Mouse (Mus musculus): ENCODE data around the gene Wdr31. TPM values are rescaled to one million over a fixed set of nuclear protein-coding genes. Genes with fewer than 3 reads are reported as not detected.

Wdr31 gene
- total and polyA plus RNA-seq, 3 experiments = 3.0 to 5.0 (median 3.8) TPM

DNA sequence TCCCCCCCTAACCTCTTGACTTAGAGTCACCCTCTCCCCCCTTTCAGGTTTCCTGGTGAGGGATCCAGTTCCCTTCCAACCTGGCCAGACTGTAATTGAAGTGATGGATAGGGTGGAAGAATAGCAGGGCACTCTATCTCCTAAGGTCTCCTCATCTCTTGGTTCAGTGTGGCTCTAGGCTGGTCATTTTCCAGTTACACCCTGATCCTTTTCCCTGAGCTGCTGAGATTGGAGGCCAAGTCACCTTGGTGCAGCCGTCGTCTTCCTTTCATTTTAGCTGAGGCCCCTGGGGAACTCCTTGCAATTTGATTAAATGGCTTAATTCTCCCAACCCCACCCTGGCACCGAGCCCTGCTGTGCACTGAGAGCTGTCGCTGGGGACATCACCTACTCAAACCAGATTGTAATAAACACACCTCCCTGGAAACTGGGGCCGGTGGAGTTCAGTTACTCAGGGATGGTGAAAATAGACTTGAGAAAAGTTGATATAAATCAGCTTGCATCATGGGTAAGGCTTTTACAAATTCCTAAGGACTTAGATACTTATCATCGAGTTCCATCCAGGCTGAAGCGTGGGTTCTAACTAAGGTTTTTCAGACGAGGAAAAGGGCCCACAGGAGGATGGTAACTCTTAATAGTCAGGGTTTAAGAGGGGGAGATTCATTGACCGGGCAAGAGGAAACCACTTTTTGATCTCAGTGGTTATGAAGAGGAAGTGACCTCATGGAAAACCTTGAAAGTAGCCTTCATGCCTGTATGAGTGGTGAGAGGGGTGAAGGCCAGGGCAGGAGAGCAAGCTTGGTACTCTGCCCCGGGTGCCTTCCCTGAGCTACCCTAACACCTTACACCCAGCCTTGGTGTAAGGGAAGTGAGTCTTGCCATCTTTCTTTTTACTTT, 10.3 kb upstream of the Wdr31 start (continued):
- TF ChIP-seq RAD21 (IDR thresholded peaks at IDR 0.05; ENCODE audit: low read depth, low read length) (no peak), TCF12 (IDR thresholded peaks at IDR 0.05; ENCODE audit: low read depth, low read length) (peak; percentile 66; the same call in 1 of the 2 replicates), MXI1 (IDR thresholded peaks at IDR 0.05; ENCODE audit: low read depth, low read length) (no peak; the same call in 1 of the 2 replicates), JUND (conservative IDR thresholded peaks at IDR 0.05; ENCODE audit: low read depth, low read length) (peak; percentile 62; the same call in 1 of the 2 replicates), GABPA (IDR thresholded peaks at IDR 0.05; ENCODE audit: insufficient replicate concordance, low read depth, low read length) (no peak), ZC3H11A (IDR thresholded peaks at IDR 0.05; ENCODE audit: low read depth, low read length) (no peak), MYC (IDR thresholded peaks at IDR 0.05; ENCODE audit: low read depth, low read length) (no peak), ETS1 (conservative IDR thresholded peaks at IDR 0.05; ENCODE audit: low read depth, low read length) (peak; percentile 52), ELF1 (IDR thresholded peaks at IDR 0.05; ENCODE audit: low read depth, low read length) (0 out of 2 replicates have a peak, but pooled peaks have one; percentile 18), SMC3 (IDR thresholded peaks at IDR 0.05; ENCODE audit: low read depth, low read length) (no peak), E2F4 (IDR thresholded peaks at IDR 0.05; ENCODE audit: insufficient replicate concordance, low read depth, low read length) (no peak), BHLHE40 (IDR thresholded peaks at IDR 0.05; ENCODE audit: low read depth, low read length) (no peak), NRF1 (IDR thresholded peaks at IDR 0.05; ENCODE audit: low read depth, low read length) (no peak), MAX (IDR thresholded peaks at IDR 0.05; ENCODE audit: low read length) (peak; percentile 34; the same call in 1 of the 2 replicates), UBTF (IDR thresholded peaks at IDR 0.05; ENCODE audit: low read depth, low read length) (no peak), MEF2A (IDR thresholded peaks at IDR 0.05; ENCODE audit: borderline replicate concordance, low read depth, low read length) (peak; percentile 38; the same call in 1 of the 2 replicates)

GRCm38 (mm10) chr4:62479937-62480708, 9.4 kb upstream of the Wdr31 start, which contains the start of gene Bspry:
Gene Bspry (plus strand): TSS chr4:62480053.
- H3K4me1 ChIP-seq (ENCODE audit: control insufficient read depth in 1 of 2, insufficient read depth in 2 of 2) = peaks cover 14 to 61% of the 10 kb centered on the region in 2 experiments
- peak within 1 kb of the TSS; percentile 14; the same call in 1 of the 2 replicates for H3K9ac ChIP-seq (ENCODE audit: insufficient read depth, low read depth)
- no peaks in the 10 kb centered on the region for H3K79me2 ChIP-seq (replicated peaks; ENCODE audit: control insufficient read depth, extremely low read depth, insufficient read depth, poor library complexity, severe bottlenecking)
- H3K27ac ChIP-seq (ENCODE audit: insufficient read depth, low read depth) = peak within 1 kb of the TSS; percentile 10; the same call in 1 of the 2 replicates
- H3K9me3 ChIP-seq (replicated peaks; ENCODE audit: low read length) = no peaks in the 10 kb centered on the region
- dilution Hi-C loops (cut with MboI; ENCODE audit: extremely low pct_ligation_motif_present, extremely low pct_unique_long_range_greater_than_20kb, low sequenced_read_pairs) = no loop called here
- no peaks in the 10 kb centered on the region for H3K36me3 ChIP-seq (replicated peaks in 1 of 2; ENCODE audit: control insufficient read depth in 1 of 2, insufficient read depth in 1 of 2, low read length in 1 of 2)
- H3K4me2 ChIP-seq (ENCODE audit: insufficient read depth, low read depth, poor library complexity, severe bottlenecking) = peak within 1 kb of the TSS; percentile 27
- H3K27me3 ChIP-seq (replicated peaks) = no peaks in the 10 kb centered on the region
- in situ Hi-C loops (cut with MboI; ENCODE audit: low pct_ligation_motif_present, low pct_unique_long_range_greater_than_20kb, low sequenced_read_pairs) = no loop called here
- no peak for DNase-seq (ENCODE audit: extremely low read depth)
- H3K4me3 ChIP-seq (replicated peaks in 1 of 3; ENCODE audit: low read depth in 2 of 3, low read length in 2 of 3, poor library complexity in 1 of 3) = peak within 1 kb of the TSS in 1 of 3 experiments; percentile 19
- TF ChIP-seq ETS1 (conservative IDR thresholded peaks at IDR 0.05; ENCODE audit: low read depth, low read length) (no peak), TBP (conservative IDR thresholded peaks at IDR 0.05; ENCODE audit: low read depth, low read length) (no peak), CTCF (conservative IDR thresholded peaks at IDR 0.05 in 1 of 2, IDR thresholded peaks at IDR 0.05 in 1 of 2; ENCODE audit: low read depth in 2 of 2, low read length in 2 of 2) (no peak), IRF4 (IDR thresholded peaks at IDR 0.05; ENCODE audit: low read depth, low read length) (no peak), JUN (IDR thresholded peaks at IDR 0.05; ENCODE audit: insufficient read depth, low read depth, low read length) (no peak), UBTF (IDR thresholded peaks at IDR 0.05; ENCODE audit: low read depth, low read length) (no peak), GABPA (IDR thresholded peaks at IDR 0.05; ENCODE audit: insufficient replicate concordance, low read depth, low read length) (no peak), HCFC1 (IDR thresholded peaks at IDR 0.05; ENCODE audit: low read depth, low read length) (no peak), NRF1 (IDR thresholded peaks at IDR 0.05; ENCODE audit: low read depth, low read length) (no peak), ELF1 (IDR thresholded peaks at IDR 0.05; ENCODE audit: low read depth, low read length) (no peak), MAX (IDR thresholded peaks at IDR 0.05; ENCODE audit: low read length) (no peak), USF1 (IDR thresholded peaks at IDR 0.05; ENCODE audit: low read depth, low read length) (no peak), SMC3 (IDR thresholded peaks at IDR 0.05; ENCODE audit: low read depth, low read length) (no peak), CHD1 (IDR thresholded peaks at IDR 0.05; ENCODE audit: low read depth, low read length) (no peak), BHLHE40 (IDR thresholded peaks at IDR 0.05; ENCODE audit: low read depth, low read length) (no peak), RAD21 (IDR thresholded peaks at IDR 0.05; ENCODE audit: low read depth, low read length) (no peak), CHD2 (IDR thresholded peaks at IDR 0.05; ENCODE audit: low read length) (no peak), KAT2A (IDR thresholded peaks at IDR 0.05; ENCODE audit: insufficient replicate concordance, low read length) (no peak)
